8 mouse cellular contexts compared by ENCODE assay signal in the genomic region with DNA sequence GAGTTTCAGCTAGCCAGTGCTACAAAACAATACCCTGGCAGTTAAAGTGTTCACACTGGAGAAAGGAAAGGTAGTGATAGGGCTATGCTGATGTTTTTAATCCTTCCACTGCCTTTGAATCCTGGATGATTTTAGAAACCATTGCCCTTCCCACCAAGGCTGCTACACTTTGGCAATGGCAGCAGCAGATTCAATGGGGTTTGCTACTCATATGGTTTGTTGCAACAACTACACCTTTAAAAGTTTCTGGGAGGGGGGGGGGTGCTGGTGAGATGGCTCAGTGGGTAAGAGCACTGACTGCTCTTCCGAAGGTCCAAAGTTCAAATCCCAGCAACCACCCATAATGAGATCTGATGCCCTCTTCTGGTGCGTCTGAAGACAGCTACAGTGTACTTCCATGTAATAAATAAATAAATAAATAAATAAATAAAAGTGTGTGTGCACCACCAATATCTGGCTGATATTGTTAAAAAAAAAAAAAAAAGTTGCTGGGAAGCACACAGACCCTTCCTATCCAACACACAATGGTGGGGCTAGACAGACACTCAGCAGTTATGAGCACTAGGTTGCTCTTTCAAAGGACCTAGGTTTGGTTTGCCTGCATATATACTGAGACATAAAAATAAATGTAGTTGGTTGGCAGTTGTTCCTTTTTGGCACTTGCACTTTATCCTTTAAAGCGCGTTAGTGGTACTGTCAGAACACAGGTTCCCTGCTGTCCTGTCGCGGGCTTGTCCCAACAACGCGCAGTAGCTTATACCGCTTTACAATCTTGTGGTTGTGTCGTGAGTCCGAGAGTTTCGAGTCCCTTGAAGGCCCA. TPM values are rescaled to one million over a fixed set of nuclear protein-coding genes. Genes with fewer than 3 reads are reported as not detected.
A peak's percentile ranks its signal among the peaks of the same experiment; 100 is the strongest.
DNase-seq lines count a peak whose midpoint lies in the region; ATAC-seq and TF ChIP-seq lines count a peak whose summit lies in the region.

No protein-coding gene starts in this region.

- no peak overlapping the region for H3K27ac ChIP-seq in liver, embryonic 11.5 days (ENCODE audit: low read depth, low read length)
- H3K27ac ChIP-seq in intestine, postnatal 0 days (ENCODE audit: low read depth, low read length) = no peak overlapping the region
- no peak overlapping the region for H3K27ac ChIP-seq in midbrain, embryonic 13.5 days

- no peaks in the 10 kb centered on the region for H3K27me3 ChIP-seq in liver, embryonic 11.5 days (replicated peaks; ENCODE audit: control insufficient read depth, insufficient read depth, low read length)
- H3K27me3 ChIP-seq in intestine, postnatal 0 days (replicated peaks; ENCODE audit: control insufficient read depth, insufficient read depth, low read length) = no peaks in the 10 kb centered on the region
- H3K27me3 ChIP-seq in midbrain, embryonic 13.5 days = no peaks in the 10 kb centered on the region

- peaks cover 5% of the 10 kb centered on the region; the same call in 1 of the 2 replicates for H3K4me1 ChIP-seq in liver, embryonic 11.5 days (replicated peaks; ENCODE audit: control insufficient read depth, insufficient read depth, low read length)
- H3K4me1 ChIP-seq in intestine, postnatal 0 days (replicated peaks; ENCODE audit: control insufficient read depth, insufficient read depth, low read length) = no peaks in the 10 kb centered on the region
- peaks cover 16% of the 10 kb centered on the region for H3K4me1 ChIP-seq in midbrain, embryonic 13.5 days (replicated peaks)

- TF ChIP-seq CTCF in intestine, postnatal 0 days (IDR thresholded peaks at IDR 0.05; ENCODE audit: low read depth) = peak; percentile 29; the same call in 1 of the 2 replicates

- 75% methylated on average over 12 of the region's 12 CpGs for WGBS in liver, embryonic 11.5 days
- 64% methylated on average over 12 of the region's 12 CpGs for WGBS in intestine, postnatal 0 days
- WGBS in midbrain, embryonic 13.5 days = 73% methylated on average over 12 of the region's 12 CpGs

- peak overlapping the region; percentile 76 for H3K4me2 ChIP-seq in liver, embryonic 11.5 days
- H3K4me2 ChIP-seq in intestine, postnatal 0 days (replicated peaks; ENCODE audit: low read depth) = peak overlapping the region; percentile 74
- H3K4me2 ChIP-seq in midbrain, embryonic 13.5 days (replicated peaks) = peak overlapping the region; percentile 76

- H3K36me3 ChIP-seq in liver, embryonic 11.5 days (ENCODE audit: control insufficient read depth, insufficient read depth, low read length) = peaks cover 26% of the 10 kb centered on the region
- H3K36me3 ChIP-seq in intestine, postnatal 0 days (ENCODE audit: control insufficient read depth, insufficient read depth) = peaks cover 15% of the 10 kb centered on the region
- H3K36me3 ChIP-seq in midbrain, embryonic 13.5 days = peaks cover 56% of the 10 kb centered on the region

- DNase-seq in liver, embryonic 11.5 days (ENCODE audit: low spot score) = no peak
- DNase-seq in liver = no peak
- DNase-seq in c-Kit-positive CD71-positive TER-119-negative erythroid progenitor cells, embryonic 14.5 days (ENCODE audit: low read depth) = peak; percentile 37
- DNase-seq in thymus, adult 18-20 months = no peak
- DNase-seq in embryo, embryonic 10 days (ENCODE audit: low spot score) = no peak
- no peak for DNase-seq in gastrocnemius, adult 8-10 months (ENCODE audit: low spot score in 2 of 2)

- H3K9me3 ChIP-seq in liver, embryonic 11.5 days (ENCODE audit: control insufficient read depth, low read length) = no peaks in the 10 kb centered on the region
- no peaks in the 10 kb centered on the region for H3K9me3 ChIP-seq in intestine, postnatal 0 days (ENCODE audit: control insufficient read depth)
- H3K9me3 ChIP-seq in midbrain, embryonic 13.5 days = no peaks in the 10 kb centered on the region

- peak overlapping the region; percentile 90 for H3K4me3 ChIP-seq in liver, embryonic 11.5 days (ENCODE audit: low read depth, low read length)
- no peak overlapping the region for H3K4me3 ChIP-seq in intestine, postnatal 0 days (ENCODE audit: low read depth, low read length)
- 0 out of 2 replicates have a peak overlapping the region, but pooled peaks have one; percentile 11 for H3K4me3 ChIP-seq in midbrain, embryonic 13.5 days (replicated peaks)

- 0 out of 2 replicates have a peak overlapping the region, but pooled peaks have one; percentile 37 for H3K9ac ChIP-seq in liver, embryonic 11.5 days (ENCODE audit: low read depth, low read length)
- no peak overlapping the region for H3K9ac ChIP-seq in intestine, postnatal 0 days (ENCODE audit: low read depth, low read length)
- no peak overlapping the region for H3K9ac ChIP-seq in midbrain, embryonic 13.5 days (replicated peaks)

- ATAC-seq in liver, embryonic 11.5 days (replicated peaks; ENCODE audit: low FRiP score) = no peak
- ATAC-seq in intestine, postnatal 0 days = no peak
- ATAC-seq in midbrain, embryonic 13.5 days = no peak

RNA-seq across cellular contexts. Expression of a gene that starts 1.1 kb away (rescaled TPM):
- polyA plus RNA-seq in liver, embryonic 11.5 days (2014; fragmentation: Nextera tagmentation; extraction: Ambion mirVana) = 236 and 254 TPM in 2 replicates
- polyA plus RNA-seq in intestine, postnatal 0 days (2015; fragmentation: Nextera tagmentation; extraction: Ambion mirVana) = 339 and 341 TPM in 2 replicates
- 472 and 474 TPM in 2 replicates for polyA plus RNA-seq in midbrain, embryonic 13.5 days (2015; fragmentation: Nextera tagmentation; extraction: Ambion mirVana)
- total RNA-seq in gastrocnemius, adult 8-10 months (2022) = 100 to 1,000 TPM; 260 to 281 (median 273) TPM

RNA-seq across cellular contexts. Expression of a gene that starts 6.6 kb away (rescaled TPM):
- polyA plus RNA-seq in liver, embryonic 11.5 days (2014; fragmentation: Nextera tagmentation; extraction: Ambion mirVana) = 97.0 and 104 TPM in 2 replicates
- 35.8 and 41.5 TPM in 2 replicates for polyA plus RNA-seq in intestine, postnatal 0 days (2015; fragmentation: Nextera tagmentation; extraction: Ambion mirVana)
- polyA plus RNA-seq in midbrain, embryonic 13.5 days (2015; fragmentation: Nextera tagmentation; extraction: Ambion mirVana) = 93.8 and 105 TPM in 2 replicates
- total RNA-seq in gastrocnemius, adult 8-10 months (2022) = 10 to 100 TPM; 17.5 to 21.6 (median 18.9) TPM

RNA-seq across cellular contexts. Expression of a gene that starts 25.7 kb away (rescaled TPM):
- polyA plus RNA-seq in liver, embryonic 11.5 days (2014; fragmentation: Nextera tagmentation; extraction: Ambion mirVana) = 99.3 and 108 TPM in 2 replicates
- polyA plus RNA-seq in intestine, postnatal 0 days (2015; fragmentation: Nextera tagmentation; extraction: Ambion mirVana) = 15.0 and 16.8 TPM in 2 replicates
- 41.4 and 44.1 TPM in 2 replicates for polyA plus RNA-seq in midbrain, embryonic 13.5 days (2015; fragmentation: Nextera tagmentation; extraction: Ambion mirVana)
- total RNA-seq in gastrocnemius, adult 8-10 months (2022) = 1 to 10 TPM; 5.3 to 7.5 (median 6.8) TPM

RNA-seq across cellular contexts. Expression of a gene that starts 28.8 kb away (rescaled TPM):
- polyA plus RNA-seq in liver, embryonic 11.5 days (2014; fragmentation: Nextera tagmentation; extraction: Ambion mirVana) = 50.6 and 54.2 TPM in 2 replicates
- polyA plus RNA-seq in intestine, postnatal 0 days (2015; fragmentation: Nextera tagmentation; extraction: Ambion mirVana) = 4.7 and 5.4 TPM in 2 replicates
- polyA plus RNA-seq in midbrain, embryonic 13.5 days (2015; fragmentation: Nextera tagmentation; extraction: Ambion mirVana) = 11.0 and 13.3 TPM in 2 replicates
- total RNA-seq in gastrocnemius, adult 8-10 months (2022) = under 1 TPM in 3 of 4 experiments, not detected in 1; 0.07 to 0.58 (median 0.21) TPM

RNA-seq across cellular contexts. Expression of a gene that starts 42.1 kb away (rescaled TPM):
- 0.57 and 1.5 TPM in 2 replicates for polyA plus RNA-seq in liver, embryonic 11.5 days (2014; fragmentation: Nextera tagmentation; extraction: Ambion mirVana)
- 0.07 and 0.14 TPM in 2 replicates for polyA plus RNA-seq in intestine, postnatal 0 days (2015; fragmentation: Nextera tagmentation; extraction: Ambion mirVana)
- polyA plus RNA-seq in midbrain, embryonic 13.5 days (2015; fragmentation: Nextera tagmentation; extraction: Ambion mirVana) = 0.14 and 0.28 TPM in 2 replicates
- total RNA-seq in gastrocnemius, adult 8-10 months (2022) = not detected
